Mouse (Mus musculus) neural tube, embryonic 13.5 days (tissue): ENCODE results near the gene Lpar4. TPM values are rescaled to one million over a fixed set of nuclear protein-coding genes. Genes with fewer than 3 reads are reported as not detected.

Experiments used
- ATAC-seq: fragments of 200-750 bp; cut with Nextera tagmentation; 2 replicates; pipeline ENCODE4 v1.8.0; 2017; ENCODE audit warnings: low read depth, mild to moderate bottlenecking, moderate TSS enrichment, moderate library complexity
- H3K27ac ChIP-seq: fragments of 300-500 bp; sonication (generic); replicated peaks from 2 replicates; pipeline ENCODE4 v1.5.1; 2015; ENCODE audit warnings: moderate library complexity, mild to moderate bottlenecking, inconsistent platforms
- H3K27me3 ChIP-seq: fragments of 300-500 bp; sonication (generic); 2 replicates; pipeline ENCODE4 v1.6.1; 2015; ENCODE audit warnings: mild to moderate bottlenecking, inconsistent platforms
- H3K36me3 ChIP-seq: fragments of 300-500 bp; sonication (generic); 2 replicates; pipeline ENCODE4 v1.6.1; 2015; ENCODE audit warnings: mild to moderate bottlenecking, inconsistent platforms
- H3K4me1 ChIP-seq: fragments of 300-500 bp; sonication (generic); replicated peaks from 2 replicates; pipeline ENCODE4 v1.6.1; 2015; ENCODE audit warnings: inconsistent platforms
- H3K4me2 ChIP-seq: fragments of 300-500 bp; sonication (generic); 2 replicates; pipeline ENCODE4 v1.6.1; 2015; ENCODE audit warnings: inconsistent platforms, mild to moderate bottlenecking, moderate library complexity
- H3K4me3 ChIP-seq: fragments of 300-500 bp; sonication (generic); 2 replicates; pipeline ENCODE4 v1.5.1; 2015; ENCODE audit warnings: mild to moderate bottlenecking, inconsistent platforms
- H3K9ac ChIP-seq: fragments of 300-500 bp; sonication (generic); 2 replicates; pipeline ENCODE4 v1.6.1; 2015; ENCODE audit warnings: moderate library complexity, mild to moderate bottlenecking, inconsistent platforms
- H3K9me3 ChIP-seq: fragments of 300-500 bp; sonication (generic); 2 replicates; pipeline ENCODE4 v1.6.1; 2016; ENCODE audit warnings: inconsistent platforms
- WGBS: fragments of 180-500 bp; shearing (Covaris S2); methylation state at CpG from one replicate; pipeline ENCODE4 v1.1.7; 2015; 5-methylcytosine and 5-hydroxymethylcytosine counted together
- polyA plus RNA-seq: library from polyadenylated mRNA; unstranded; fragments of >200 nt; fragmentation: Nextera tagmentation; extraction: Ambion mirVana; gene quantifications from 2 replicates; pipeline ENCODE4 v1.2.1, GENCODE M21; 2015

Lpar4 gene
- polyA plus RNA-seq, 1 experiment from 2014 or later, result 13.8 TPM

DNA sequence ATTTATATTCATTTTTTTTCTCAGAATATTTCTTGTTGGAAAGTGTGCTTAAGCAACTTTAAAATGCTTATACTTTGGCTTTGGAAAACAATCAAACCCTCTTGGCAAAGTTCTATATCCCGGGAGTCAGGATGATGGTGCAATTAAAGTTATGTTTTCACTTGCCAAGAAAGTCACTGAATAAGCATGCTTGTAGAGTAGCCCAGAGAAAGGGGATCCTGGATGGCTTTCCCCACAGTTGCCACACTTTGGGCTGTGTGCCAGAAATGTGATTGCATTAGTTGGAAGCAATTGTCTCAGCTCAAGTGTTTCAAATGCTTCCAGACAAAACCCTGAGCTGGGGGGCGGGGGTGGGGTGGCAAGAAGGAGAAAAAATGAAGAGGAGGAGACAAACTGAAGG, 43.9 kb downstream of the Lpar4 start:
- Histone ChIP-seq H3K36me3 (no peaks in the 10 kb centered on the region), H3K9ac (no peak overlapping the region), H3K4me2 (no peak overlapping the region), H3K4me3 (no peak overlapping the region), H3K4me1 (no peaks in the 10 kb centered on the region), H3K27me3 (no peaks in the 10 kb centered on the region), H3K27ac (no peak overlapping the region), H3K9me3 (no peaks in the 10 kb centered on the region)
- ATAC-seq, result no peak
- 43% methylated on average over 2 of the region's 2 CpGs for WGBS

Other genes with a start within 250 kb of the Lpar4 start
- 4.5 and 6.1 TPM in 2 replicates for gene Rtl3, start 80.0 kb upstream of the Lpar4 start, polyA plus RNA-seq
- gene P2ry10, start 167.9 kb downstream of the Lpar4 start, polyA plus RNA-seq, result 0.08 TPM in 1 of 2 replicates, not detected in the other
- 0.18 and 1.6 TPM in 2 replicates for gene P2ry10b, start 228.3 kb downstream of the Lpar4 start, polyA plus RNA-seq